Mouse (Mus musculus): ENCODE results near the gene Ergic1.

The Ergic1 gene

DNA sequence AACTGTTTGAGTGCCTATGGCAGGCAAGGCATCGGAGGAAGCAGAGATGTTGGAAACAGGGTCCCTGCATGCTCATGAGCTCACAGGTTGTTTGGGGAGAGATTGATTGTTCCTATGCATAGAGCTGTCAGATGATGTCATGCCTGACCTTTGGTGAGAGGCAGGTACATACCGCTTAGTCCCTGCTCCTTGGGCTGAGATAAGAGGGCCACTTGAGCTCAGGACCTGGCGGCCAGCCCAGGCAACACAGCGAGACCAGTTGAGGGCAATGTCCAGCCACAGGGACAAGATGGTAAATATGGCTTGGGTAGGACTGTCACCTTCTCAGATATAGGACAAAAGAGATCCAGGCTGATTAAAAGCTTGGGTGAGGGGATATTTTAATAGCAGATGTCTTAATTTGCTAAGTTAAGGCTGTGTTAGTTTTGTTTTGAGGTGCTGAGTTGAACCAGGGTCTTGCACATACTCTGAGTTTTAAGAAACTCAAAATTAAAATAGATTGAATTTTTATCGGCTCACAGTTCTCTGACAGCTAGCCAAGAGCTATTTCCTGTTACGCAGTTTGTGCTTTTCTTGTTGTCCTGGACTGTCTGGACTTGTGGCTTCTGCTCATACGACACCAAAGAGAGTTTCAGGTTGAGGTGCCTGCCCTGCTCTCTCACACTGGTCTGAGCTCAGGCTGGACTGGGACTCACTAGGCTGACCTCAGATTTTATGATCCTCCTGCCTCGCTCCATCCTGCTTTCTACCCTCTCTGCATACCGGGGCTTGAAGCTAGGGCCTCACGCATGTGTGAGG is 138.7 kb downstream of the Ergic1 start:
- no peak for DNase-seq (ENCODE audit: low spot score in 2 of 2)

DNA sequence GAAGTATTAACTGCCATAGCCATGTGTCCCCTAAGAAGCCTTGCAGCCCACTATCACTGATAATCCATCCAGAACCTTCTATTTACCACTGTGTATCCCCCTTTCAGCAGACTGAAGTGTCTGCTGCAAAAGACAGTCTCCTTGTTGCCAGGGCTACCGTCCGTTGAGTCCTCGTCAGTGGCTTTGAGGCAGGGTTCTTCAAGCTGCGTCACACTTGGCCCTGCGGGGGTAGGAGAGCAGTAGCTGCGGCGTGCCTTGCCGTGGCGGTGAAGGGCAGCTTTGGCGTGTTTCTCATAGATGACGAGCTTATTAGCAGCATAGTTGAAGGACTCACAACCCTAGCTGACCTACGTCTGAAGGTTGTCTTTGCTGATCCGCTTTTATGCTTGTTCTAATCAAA is 140.3 kb downstream of the Ergic1 start:
- DNase-seq (ENCODE audit: low spot score in 2 of 2), result no peak

- no peak for DNase-seq (ENCODE audit: low spot score in 2 of 2)
Observed at GRCm38 (mm10) chr17:26702621-26703020, 141.3 kb downstream of the Ergic1 start.

- DNase-seq (ENCODE audit: low spot score in 2 of 2), result no peak
Observed at GRCm38 (mm10) chr17:26703671-26704070, 142.4 kb downstream of the Ergic1 start.

GRCm38 (mm10) chr17:26705463-26706359 is 144.4 kb downstream of the Ergic1 start:
- DNase-seq (ENCODE audit: low spot score in 2 of 2), result no peak
